Mouse (Mus musculus) lung, embryonic 14.5 days (tissue): ENCODE results near the gene Gpr4. TPM values are rescaled to one million over a fixed set of nuclear protein-coding genes. Genes with fewer than 3 reads are reported as not detected.

Experiments
- ATAC-seq: fragments of 200-750 bp; cut with Nextera tagmentation; 2 replicates; pipeline ENCODE4 v1.8.0; 2017; ENCODE audit warnings: mild to moderate bottlenecking, moderate TSS enrichment, moderate library complexity; ENCODE audit not compliant: insufficient read depth
- DNase-seq: peaks from one replicate; pipeline ENCODE4 v3.0.0-alpha.2; 2015
- H3K27ac ChIP-seq: fragments of 300-500 bp; sonication (generic); 2 replicates; pipeline ENCODE4 v1.5.1; 2014; ENCODE audit warnings: low read depth, mild to moderate bottlenecking, moderate library complexity
- H3K27me3 ChIP-seq: fragments of 300-500 bp; sonication (generic); 2 replicates; pipeline ENCODE4 v1.6.1; 2014; ENCODE audit warnings: low read length, control low read depth; ENCODE audit not compliant: insufficient read depth
- H3K36me3 ChIP-seq: fragments of 300-500 bp; sonication (generic); 2 replicates; pipeline ENCODE4 v1.6.1; 2014; ENCODE audit warnings: control low read depth; ENCODE audit not compliant: insufficient read depth
- H3K4me1 ChIP-seq: fragments of 300-500 bp; sonication (generic); 2 replicates; pipeline ENCODE4 v1.6.1; 2014; ENCODE audit warnings: antibody characterized with exemption, control low read depth; ENCODE audit not compliant: insufficient read depth
- H3K4me2 ChIP-seq: fragments of 300-500 bp; sonication (generic); 2 replicates; pipeline ENCODE4 v1.6.1; 2014; ENCODE audit warnings: mild to moderate bottlenecking
- H3K4me3 ChIP-seq: fragments of 300-500 bp; sonication (generic); 2 replicates; pipeline ENCODE4 v1.5.1; 2014; ENCODE audit warnings: low read depth, low read length
- H3K9ac ChIP-seq: fragments of 300-500 bp; sonication (generic); 2 replicates; pipeline ENCODE4 v1.6.1; 2014
- H3K9me3 ChIP-seq: fragments of 300-500 bp; sonication (generic); 2 replicates; pipeline ENCODE4 v1.6.1; 2016; ENCODE audit warnings: low read depth, low read length, control low read depth
- CTCF ChIP-seq: IDR thresholded peaks from 2 replicates; pipeline ENCODE4 v1.5.1; 2016; ENCODE audit warnings: antibody characterized with exemption, low read depth
- WGBS: fragments of 180-500 bp; shearing (Covaris S2); extraction: QIAGEN DNeasy Blood & Tissue Kit; methylation state at CpG from one replicate; pipeline ENCODE4 v1.1.7; 2014; 5-methylcytosine and 5-hydroxymethylcytosine counted together
- polyA plus RNA-seq: library from polyadenylated mRNA; unstranded; fragments of >200 nt; fragmentation: Nextera tagmentation; extraction: Ambion mirVana; gene quantifications from 2 replicates; pipeline ENCODE4 v1.2.1, GENCODE M21; 2014

Gene Gpr4
- polyA plus RNA-seq, 1 experiment from 2014 or later, result 2.2 TPM

DNA sequence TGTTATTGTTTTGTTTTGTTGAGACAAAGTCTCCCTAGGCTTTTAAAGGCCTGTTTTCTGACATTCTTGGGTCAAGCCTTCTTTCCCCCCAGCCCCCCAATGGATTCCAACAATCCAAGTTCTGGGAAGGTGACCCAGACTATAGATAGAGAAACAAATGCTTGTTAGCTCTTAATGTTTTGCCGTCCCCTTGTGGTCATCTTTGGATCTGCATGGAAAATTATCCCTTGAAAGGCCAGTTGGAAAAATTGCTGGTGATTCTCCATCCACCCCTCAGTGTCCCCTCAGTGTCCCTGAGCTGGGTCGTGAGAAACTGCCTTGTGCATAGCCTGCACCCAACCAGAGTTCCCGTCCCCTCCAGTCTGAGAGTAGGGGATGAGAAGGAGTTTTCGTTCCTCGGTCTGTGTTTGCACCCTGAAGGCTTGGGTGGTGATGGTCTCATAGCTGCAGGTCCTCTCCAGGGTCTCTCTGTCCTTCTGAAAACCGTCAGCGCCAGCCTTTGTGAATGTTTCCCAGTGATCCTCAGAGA is 3.3 kb upstream of the Gpr4 start:
- WGBS, result 46% methylated on average over 7 of the region's 7 CpGs
- H3K4me3 ChIP-seq, result no peak overlapping the region
- H3K9me3 ChIP-seq, result peaks cover 3% of the 10 kb centered on the region; the same call in 1 of the 2 replicates
- peak; percentile 90 for TF ChIP-seq CTCF
- ATAC-seq (no peak), DNase-seq (peak; percentile 87)
- no peak overlapping the region for H3K27ac ChIP-seq
- no peak overlapping the region for H3K4me2 ChIP-seq
- H3K27me3 ChIP-seq, result peaks cover 4% of the 10 kb centered on the region; the same call in 1 of the 2 replicates
- H3K36me3 ChIP-seq, result peaks cover 4% of the 10 kb centered on the region; the same call in 1 of the 2 replicates
- no peaks in the 10 kb centered on the region for H3K4me1 ChIP-seq
- no peak overlapping the region for H3K9ac ChIP-seq

DNA sequence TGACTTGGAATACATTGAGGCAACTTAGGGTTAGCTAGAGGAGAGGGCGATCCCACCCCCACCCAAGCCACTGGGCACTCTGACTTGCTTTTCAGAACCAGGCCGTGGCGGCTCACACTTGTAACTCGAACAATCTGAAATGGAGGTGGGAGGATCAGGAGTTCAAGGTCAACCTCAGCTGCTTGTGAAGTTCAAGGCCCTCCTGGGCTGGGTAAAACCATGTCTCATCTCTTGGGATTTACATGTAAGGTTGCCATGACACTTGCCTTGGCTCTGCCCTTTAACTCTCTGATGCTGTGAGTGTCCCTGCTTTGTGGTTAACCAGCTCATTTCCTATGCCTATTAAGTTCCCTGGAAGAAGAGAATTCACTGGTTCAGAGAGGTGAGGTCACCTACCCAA is 2.8 kb upstream of the Gpr4 start:
- no peak overlapping the region for H3K4me3 ChIP-seq
- no peak overlapping the region for H3K27ac ChIP-seq
- WGBS, result 74% methylated on average over 4 of the region's 4 CpGs
- peaks cover 3% of the 10 kb centered on the region; the same call in 1 of the 2 replicates for H3K9me3 ChIP-seq
- no peak overlapping the region for H3K9ac ChIP-seq
- peaks cover 4% of the 10 kb centered on the region; the same call in 1 of the 2 replicates for H3K36me3 ChIP-seq
- H3K4me1 ChIP-seq, result no peaks in the 10 kb centered on the region
- DNase-seq (no peak), ATAC-seq (no peak)
- peaks cover 4% of the 10 kb centered on the region; the same call in 1 of the 2 replicates for H3K27me3 ChIP-seq
- no peak overlapping the region for H3K4me2 ChIP-seq
- no peak for TF ChIP-seq CTCF

DNA sequence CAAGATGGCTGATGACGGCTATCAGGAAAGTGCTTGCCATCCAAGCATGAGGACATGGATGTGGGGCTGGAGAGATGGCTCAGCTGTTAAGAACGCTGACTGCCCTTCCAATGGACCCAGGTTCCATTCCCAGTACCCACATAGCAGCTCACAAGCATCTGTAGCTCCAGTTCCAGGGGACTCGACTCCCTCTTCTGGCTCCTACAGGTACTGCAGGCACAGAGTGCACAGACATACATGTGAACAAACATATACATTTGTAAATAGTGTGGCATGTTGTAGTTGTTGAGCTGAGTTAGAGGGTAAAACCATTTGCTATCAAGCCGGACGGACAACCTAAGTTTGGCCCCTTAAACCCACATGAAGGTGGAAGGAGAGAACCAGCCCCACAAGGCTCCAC is 2.3 kb upstream of the Gpr4 start:
- H3K9me3 ChIP-seq, result peaks cover 3% of the 10 kb centered on the region; the same call in 1 of the 2 replicates
- peak; percentile 58 for TF ChIP-seq CTCF
- no peak overlapping the region for H3K4me2 ChIP-seq
- peaks cover 4% of the 10 kb centered on the region; the same call in 1 of the 2 replicates for H3K36me3 ChIP-seq
- H3K9ac ChIP-seq, result no peak overlapping the region
- no peak overlapping the region for H3K27ac ChIP-seq
- 87% methylated on average over 5 of the region's 5 CpGs for WGBS
- H3K27me3 ChIP-seq, result peaks cover 4% of the 10 kb centered on the region; the same call in 1 of the 2 replicates
- H3K4me3 ChIP-seq, result no peak overlapping the region
- H3K4me1 ChIP-seq, result no peaks in the 10 kb centered on the region
- DNase-seq (no peak), ATAC-seq (no peak)

DNA sequence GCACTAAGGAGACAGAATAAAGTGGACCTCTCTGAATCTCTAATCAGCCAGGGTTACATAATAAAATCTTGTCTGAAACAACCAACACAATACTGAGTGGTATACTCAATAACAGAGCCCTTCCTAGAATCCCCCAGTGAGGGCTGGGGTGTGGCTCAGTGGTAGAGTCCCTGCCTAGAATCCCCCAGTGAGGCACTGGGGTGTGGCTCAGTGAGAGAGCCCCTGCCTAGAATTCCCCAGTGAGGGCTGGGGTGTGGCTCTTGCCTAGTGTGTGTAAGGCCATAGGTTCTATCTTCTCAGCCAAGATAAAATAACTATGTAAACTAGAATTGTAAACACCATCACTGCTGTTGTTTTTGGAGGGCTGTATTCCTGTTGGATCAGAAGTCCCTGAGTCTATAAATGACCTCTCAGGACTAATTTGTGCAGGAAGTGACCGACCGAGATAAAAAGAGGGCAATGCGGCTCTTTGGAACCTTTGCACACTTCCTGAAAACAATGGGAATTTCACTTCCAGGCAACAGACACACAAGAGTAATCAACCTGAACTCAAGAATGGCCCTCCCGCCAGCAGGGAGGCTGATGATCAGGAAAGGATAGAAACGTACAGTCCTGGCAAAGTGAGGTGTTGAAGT is 1.2 kb upstream of the Gpr4 start:
- no peaks in the 10 kb centered on the region for H3K4me1 ChIP-seq
- no peak overlapping the region for H3K9ac ChIP-seq
- no peak for TF ChIP-seq CTCF
- whole genome bisulfite sequencing, result 51% methylated on average over 5 of the region's 5 CpGs
- no peaks in the 10 kb centered on the region for H3K36me3 ChIP-seq
- DNase-seq (no peak), ATAC-seq (no peak)
- no peak overlapping the region for H3K4me2 ChIP-seq
- H3K27ac ChIP-seq, result no peak overlapping the region
- peaks cover 3% of the 10 kb centered on the region; the same call in 1 of the 2 replicates for H3K9me3 ChIP-seq
- peaks cover 4% of the 10 kb centered on the region; the same call in 1 of the 2 replicates for H3K27me3 ChIP-seq
- H3K4me3 ChIP-seq, result no peak overlapping the region

DNA sequence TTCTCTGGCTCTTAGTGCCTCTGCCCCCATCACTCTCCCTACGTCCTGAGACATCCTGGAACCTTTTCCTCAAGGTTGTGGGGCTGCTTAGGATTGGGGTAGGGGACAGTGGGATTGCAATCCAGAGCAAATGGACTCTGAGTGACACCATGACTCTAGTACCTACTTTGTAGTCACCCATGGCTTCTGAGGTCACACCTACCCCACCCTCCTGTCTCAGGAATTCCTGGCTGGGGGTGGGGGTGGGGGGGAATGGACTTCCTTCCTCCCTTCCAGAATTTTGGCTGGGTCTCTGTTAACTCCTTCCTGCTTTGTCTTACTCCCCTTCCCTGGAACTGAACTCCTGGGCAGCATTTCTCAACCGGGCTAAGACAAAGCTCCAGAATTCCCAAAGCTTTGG is 1.0 kb downstream of the Gpr4 start:
- DNase-seq (no peak), ATAC-seq (no peak)
- Histone ChIP-seq H3K36me3 (no peaks in the 10 kb centered on the region), H3K9ac (no peak overlapping the region), H3K27ac (no peak overlapping the region), H3K9me3 (peaks cover 3% of the 10 kb centered on the region; the same call in 1 of the 2 replicates), H3K27me3 (peaks cover 4% of the 10 kb centered on the region; the same call in 1 of the 2 replicates), H3K4me2 (no peak overlapping the region; the same call in 1 of the 2 replicates), H3K4me1 (no peaks in the 10 kb centered on the region), H3K4me3 (no peak overlapping the region)
- no peak for TF ChIP-seq CTCF
- 57% methylated on average over 2 of the region's 2 CpGs for WGBS

DNA sequence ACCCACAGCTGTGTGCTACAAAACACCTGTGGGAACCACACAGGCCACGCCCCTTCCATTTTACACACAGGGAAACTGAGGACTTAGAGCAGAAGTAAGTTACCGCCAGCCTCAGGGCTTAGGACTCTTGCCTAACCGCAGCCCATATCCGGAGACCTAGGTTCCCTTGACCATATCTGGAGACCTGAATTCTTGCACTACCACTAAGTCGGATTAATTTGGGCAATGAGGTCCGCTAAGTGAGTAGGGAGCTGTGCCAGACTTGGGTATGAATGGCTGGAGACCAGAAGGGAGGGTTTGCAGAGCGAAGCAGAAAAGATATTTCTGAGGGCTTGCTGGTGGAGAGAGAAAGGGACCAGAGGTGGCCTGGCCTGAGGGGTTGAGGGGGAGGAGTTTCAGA is 2.0 kb downstream of the Gpr4 start:
- Histone ChIP-seq H3K9ac (no peak overlapping the region), H3K27me3 (peaks cover 4% of the 10 kb centered on the region; the same call in 1 of the 2 replicates), H3K9me3 (peaks cover 3% of the 10 kb centered on the region; the same call in 1 of the 2 replicates), H3K4me3 (no peak overlapping the region), H3K36me3 (no peaks in the 10 kb centered on the region), H3K4me1 (no peaks in the 10 kb centered on the region), H3K4me2 (no peak overlapping the region), H3K27ac (no peak overlapping the region)
- ATAC-seq, result no peak
- no peak for DNase-seq
- no peak for TF ChIP-seq CTCF
- WGBS, result 67% methylated on average over 7 of the region's 7 CpGs

DNA sequence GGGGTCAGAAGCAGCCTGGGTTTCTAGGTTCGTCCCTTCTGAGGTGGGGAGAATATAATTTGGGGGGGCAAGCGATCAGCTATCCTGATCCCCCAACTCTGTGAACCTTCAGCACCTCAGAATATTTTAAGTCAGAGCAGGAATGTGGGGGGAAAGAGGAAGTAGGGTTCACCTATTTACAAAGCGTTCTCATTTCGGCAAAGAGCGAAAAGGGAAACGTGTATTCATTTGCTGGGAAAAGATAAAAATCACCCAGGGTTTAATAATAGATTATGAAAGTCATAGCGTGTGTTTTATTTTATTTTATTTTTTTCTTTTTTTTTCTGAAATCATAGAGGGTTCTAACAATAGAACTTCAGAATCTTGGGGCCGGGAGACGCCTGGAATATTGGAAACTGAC is 2.6 kb downstream of the Gpr4 start:
- no peak for TF ChIP-seq CTCF
- Histone ChIP-seq H3K4me2 (no peak overlapping the region), H3K27me3 (peaks cover 4% of the 10 kb centered on the region; the same call in 1 of the 2 replicates), H3K4me3 (no peak overlapping the region), H3K36me3 (no peaks in the 10 kb centered on the region), H3K9me3 (peaks cover 2% of the 10 kb centered on the region; the same call in 1 of the 2 replicates), H3K4me1 (no peaks in the 10 kb centered on the region), H3K27ac (no peak overlapping the region), H3K9ac (no peak overlapping the region)
- 53% methylated on average over 9 of the region's 9 CpGs for WGBS
- ATAC-seq, result no peak
- DNase-seq, result no peak
